Mouse (Mus musculus) stomach, postnatal 0 days (tissue): ENCODE results near the gene Ssc5d.

Experiments
- CTCF ChIP-seq: IDR thresholded peaks from 2 replicates; pipeline ENCODE4 v1.5.1; 2016; ENCODE audit warnings: antibody characterized with exemption, low read depth, mild to moderate bottlenecking, moderate library complexity
- EP300 ChIP-seq: optimal IDR thresholded peaks from 2 replicates; pipeline ENCODE3; 2016; ENCODE audit warnings: antibody characterized with exemption

DNA sequence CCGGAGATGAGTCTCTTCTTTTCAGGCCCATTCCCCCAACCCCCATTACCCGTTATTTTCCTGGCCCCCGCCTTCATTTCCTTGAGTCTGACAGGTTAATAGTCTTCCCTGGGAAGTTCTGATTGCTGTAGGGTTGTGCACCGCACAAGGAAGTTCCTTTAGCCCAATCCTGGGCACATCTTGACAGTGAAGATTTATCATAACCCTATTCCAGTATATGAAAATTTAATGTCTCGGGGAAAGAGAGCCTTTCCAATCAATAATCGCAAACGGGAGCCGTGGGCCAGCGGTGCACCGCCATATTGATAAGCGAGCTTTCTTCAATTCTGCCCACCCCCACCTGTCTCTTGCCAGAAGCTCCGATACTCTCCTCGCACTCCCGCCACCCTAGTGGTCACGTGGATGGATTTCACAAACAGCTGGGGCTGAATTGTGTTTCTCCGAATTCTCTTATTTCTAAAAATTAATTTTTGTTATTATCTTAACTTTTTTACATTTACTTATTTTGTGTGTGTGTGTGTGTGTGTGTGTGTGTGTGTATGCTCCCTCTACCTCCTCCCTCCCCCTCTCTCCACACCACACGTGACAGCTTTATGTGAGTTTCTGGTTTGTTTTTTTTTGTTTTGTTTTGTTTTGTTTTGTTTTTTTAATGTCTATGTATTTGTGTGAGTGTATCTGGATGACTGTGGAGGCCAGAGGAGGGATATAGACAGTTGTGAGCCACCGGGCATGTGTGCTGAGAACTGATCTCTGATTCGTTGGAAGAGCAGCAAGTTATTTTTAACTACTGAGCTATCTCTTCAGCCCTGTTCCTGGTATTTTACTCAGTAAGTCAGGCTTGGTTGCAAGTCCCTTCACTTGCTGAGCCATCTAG lies 25.7 kb upstream of the Ssc5d start:
- TF ChIP-seq EP300 (no peak), CTCF (peak; percentile 20; the same call in 1 of the 2 replicates)
